Mouse (Mus musculus): ENCODE results near the gene Cyb561.

DNA sequence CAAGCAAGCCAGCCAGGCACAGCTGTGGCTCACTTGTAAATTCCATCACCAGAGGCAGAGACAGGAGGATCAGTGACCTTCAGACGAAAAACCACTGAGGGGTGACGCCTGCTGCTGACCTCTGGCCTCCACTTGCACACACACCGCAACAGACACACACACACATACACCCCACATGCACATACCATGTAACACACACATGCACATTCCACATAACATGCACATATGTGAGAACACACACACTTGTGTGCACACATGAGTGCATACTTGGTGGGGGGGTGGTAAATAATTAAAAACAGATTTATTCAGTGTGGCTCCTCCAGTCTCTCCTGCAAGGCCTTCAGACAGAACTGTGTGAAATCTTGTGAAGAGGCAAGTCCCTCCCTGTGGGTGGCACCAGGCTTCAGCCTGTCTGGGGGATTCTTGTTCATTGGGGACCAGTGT lies 1.5 kb downstream of the Cyb561 start:
- TF ChIP-seq POLR2A (IDR thresholded peaks at IDR 0.05; ENCODE audit: control insufficient read depth in 1 of 2, insufficient read depth in 1 of 2, low read depth in 1 of 2, low read length in 2 of 2, poor library complexity in 1 of 2): no peak
- TF ChIP-seq GATA1 (IDR thresholded peaks at IDR 0.05; ENCODE audit: low read depth, low read length): no peak
- no peak for TF ChIP-seq MEF2A (IDR thresholded peaks at IDR 0.05; ENCODE audit: extremely low read depth, insufficient replicate concordance, low read depth, low read length, poor library complexity, severe bottlenecking)
- TF ChIP-seq KAT2A (conservative IDR thresholded peaks at IDR 0.05; ENCODE audit: low read depth, low read length): no peak
- TF ChIP-seq E2F4 (IDR thresholded peaks at IDR 0.05; ENCODE audit: borderline replicate concordance, low read depth, low read length): no peak
- TF ChIP-seq CTCF (IDR thresholded peaks at IDR 0.05 in 2 of 3, conservative IDR thresholded peaks at IDR 0.05 in 1 of 3; ENCODE audit: control insufficient read depth in 1 of 3, insufficient read depth in 1 of 3, low read depth in 2 of 3, low read length in 3 of 3, poor library complexity in 1 of 3, severe bottlenecking in 1 of 3): no peak
- TF ChIP-seq ZNF384 (IDR thresholded peaks at IDR 0.05; ENCODE audit: low read depth, low read length): no peak
- no peak for TF ChIP-seq TCF12 (IDR thresholded peaks at IDR 0.05; ENCODE audit: low read depth, low read length)
- no peak for TF ChIP-seq EP300 (IDR thresholded peaks at IDR 0.05; ENCODE audit: low read depth in 1 of 2, low read length in 2 of 2)
- no peak for TF ChIP-seq MYC (IDR thresholded peaks at IDR 0.05; ENCODE audit: low read depth, low read length)
- no peak for TF ChIP-seq MAX (IDR thresholded peaks at IDR 0.05; ENCODE audit: low read length)
- no peak for TF ChIP-seq CHD2 (IDR thresholded peaks at IDR 0.05; ENCODE audit: low read length)
- TF ChIP-seq ZMIZ1 (IDR thresholded peaks at IDR 0.05; ENCODE audit: low read depth, low read length): no peak
- TF ChIP-seq POLR2AphosphoS2 (IDR thresholded peaks at IDR 0.05; ENCODE audit: low read length): no peak
